Mouse (Mus musculus): ENCODE measurements around the gene Cnnm4. TPM values are rescaled to one million over a fixed set of nuclear protein-coding genes. Genes with fewer than 3 reads are reported as not detected.

The Cnnm4 gene
- polyA plus RNA-seq, 1 experiment from 2014 or later = 2.2 TPM

DNA sequence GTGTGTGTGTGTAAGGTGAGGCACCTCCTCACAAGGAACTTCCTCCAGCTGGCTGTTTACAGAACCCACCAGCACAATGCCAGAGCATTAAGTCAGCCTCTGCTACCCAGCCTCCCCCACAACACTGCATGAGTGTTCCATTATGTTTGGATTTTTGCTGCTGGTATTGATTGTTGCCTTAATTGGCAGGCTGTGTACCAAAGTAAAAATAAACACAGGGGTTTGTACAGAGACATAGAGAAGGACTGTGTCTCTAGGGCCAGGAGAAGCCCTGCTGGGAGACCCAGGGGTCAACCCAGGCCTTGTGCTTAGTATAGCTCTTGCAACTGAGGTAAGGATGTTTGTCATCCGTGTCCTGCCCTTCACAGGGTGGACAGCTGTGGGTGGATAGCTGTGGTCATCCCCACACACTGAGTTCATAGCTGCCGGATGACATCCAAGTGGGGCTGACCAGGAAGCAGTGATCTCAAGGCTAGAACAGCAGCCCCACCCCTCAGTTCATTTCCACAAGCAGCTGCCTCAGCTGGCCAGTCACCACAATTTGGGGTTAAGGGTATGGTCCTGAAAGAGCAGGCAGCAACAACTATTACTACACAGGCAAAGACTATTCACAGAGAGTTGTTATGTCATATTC is 1.5 kb upstream of the Cnnm4 start:
- no peaks in the 10 kb centered on the region for H3K36me3 ChIP-seq (replicated peaks; ENCODE audit: insufficient read depth, low read length)
- peaks cover 8% of the 10 kb centered on the region; the same call in 1 of the 2 replicates for H3K27me3 ChIP-seq (ENCODE audit: insufficient read depth, low read length)
- DNase-seq (no peak), ATAC-seq (peak; percentile 14; the same call in 1 of the 2 replicates)
- 56% methylated on average over 2 of the region's 2 CpGs for WGBS (ENCODE audit: insufficient replicate concordance)
- H3K27ac ChIP-seq (ENCODE audit: low read depth) = peak overlapping the region; percentile 53
- H3K4me1 ChIP-seq (ENCODE audit: insufficient read depth) = peaks cover 53% of the 10 kb centered on the region
- no peaks in the 10 kb centered on the region for H3K9me3 ChIP-seq (ENCODE audit: low read length)
- H3K4me3 ChIP-seq (ENCODE audit: low read depth, low read length) = no peak overlapping the region
- TF ChIP-seq EP300 (IDR thresholded peaks at IDR 0.05; ENCODE audit: low read depth) = 0 out of 2 replicates have a peak, but pooled peaks have one; percentile 4
- TF ChIP-seq CTCF (IDR thresholded peaks at IDR 0.05; ENCODE audit: low read depth) = no peak
- no peak overlapping the region for H3K4me2 ChIP-seq (ENCODE audit: low read depth, low read length)
- no peak overlapping the region; the same call in 1 of the 2 replicates for H3K9ac ChIP-seq (replicated peaks)

- ATAC-seq = no peak; the same call in 1 of the 2 replicates
- H3K27ac ChIP-seq (ENCODE audit: low read depth) = no peak overlapping the region
Observed at GRCm38 (mm10) chr1:36472106-36472440, 653 bp downstream of the Cnnm4 start.

DNA sequence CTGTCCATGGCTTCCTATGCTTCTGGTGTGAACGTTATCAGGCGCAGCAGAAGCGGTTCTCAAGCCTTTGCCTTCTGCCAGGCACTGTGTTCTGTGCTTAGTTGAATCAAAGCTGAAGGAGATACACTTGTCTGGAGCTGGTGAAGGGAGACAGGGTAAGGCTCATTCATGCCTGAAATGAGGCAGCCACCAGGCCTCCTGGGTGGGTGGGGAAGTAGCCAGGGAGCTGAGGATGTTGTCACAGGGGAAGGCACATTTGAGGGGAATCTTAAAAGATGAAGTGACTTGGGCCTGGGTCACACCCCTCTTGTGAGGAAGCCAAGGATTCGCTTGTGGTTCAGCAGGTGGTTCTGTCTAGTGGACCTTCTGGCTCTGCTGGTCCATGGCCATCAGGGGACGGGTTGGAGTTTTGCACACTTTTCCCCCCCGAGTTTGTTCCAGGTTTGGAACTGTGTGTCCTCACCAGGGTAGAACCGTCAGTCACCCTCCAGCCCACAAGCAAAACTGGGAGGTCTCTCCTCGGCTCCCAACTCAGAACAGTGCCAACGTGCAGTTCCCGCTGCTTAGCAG is 1.9 kb downstream of the Cnnm4 start:
- WGBS (ENCODE audit: insufficient replicate concordance) = 51% methylated on average over 10 of the region's 10 CpGs
- Histone ChIP-seq H3K4me2 (ENCODE audit: low read depth, low read length) (peak overlapping the region; percentile 96), H3K4me1 (ENCODE audit: insufficient read depth) (peaks cover 64% of the 10 kb centered on the region), H3K4me3 (ENCODE audit: low read depth, low read length) (peak overlapping the region; percentile 3; the same call in 1 of the 2 replicates), H3K36me3 (replicated peaks; ENCODE audit: insufficient read depth, low read length) (no peaks in the 10 kb centered on the region), H3K27me3 (ENCODE audit: insufficient read depth, low read length) (peaks cover 8% of the 10 kb centered on the region; the same call in 1 of the 2 replicates), H3K9me3 (ENCODE audit: low read length) (no peaks in the 10 kb centered on the region), H3K9ac (replicated peaks) (no peak overlapping the region), H3K27ac (ENCODE audit: low read depth) (no peak overlapping the region)
- no peak for TF ChIP-seq CTCF (IDR thresholded peaks at IDR 0.05; ENCODE audit: low read depth)
- TF ChIP-seq EP300 (IDR thresholded peaks at IDR 0.05; ENCODE audit: low read depth) = no peak
- DNase-seq (no peak), ATAC-seq (no peak)

More at GRCm38 (mm10) chr1:36472106-36472440, 653 bp downstream of the Cnnm4 start:
- peaks cover 64% of the 10 kb centered on the region for H3K4me1 ChIP-seq (ENCODE audit: insufficient read depth)
- H3K9me3 ChIP-seq (ENCODE audit: low read length) = no peaks in the 10 kb centered on the region
- H3K36me3 ChIP-seq (replicated peaks; ENCODE audit: insufficient read depth, low read length) = no peaks in the 10 kb centered on the region
- H3K27me3 ChIP-seq (ENCODE audit: insufficient read depth, low read length) = peaks cover 8% of the 10 kb centered on the region; the same call in 1 of the 2 replicates
- peak overlapping the region; percentile 77 for H3K4me3 ChIP-seq (ENCODE audit: low read depth, low read length)
- no peak for DNase-seq
- peak overlapping the region; percentile 96 for H3K4me2 ChIP-seq (ENCODE audit: low read depth, low read length)
- WGBS (ENCODE audit: insufficient replicate concordance) = 16% methylated on average over 18 of the region's 18 CpGs
- TF ChIP-seq CTCF (IDR thresholded peaks at IDR 0.05; ENCODE audit: low read depth) = no peak
- TF ChIP-seq EP300 (IDR thresholded peaks at IDR 0.05; ENCODE audit: low read depth) = no peak
- H3K9ac ChIP-seq (replicated peaks) = peak overlapping the region; percentile 82

DNA sequence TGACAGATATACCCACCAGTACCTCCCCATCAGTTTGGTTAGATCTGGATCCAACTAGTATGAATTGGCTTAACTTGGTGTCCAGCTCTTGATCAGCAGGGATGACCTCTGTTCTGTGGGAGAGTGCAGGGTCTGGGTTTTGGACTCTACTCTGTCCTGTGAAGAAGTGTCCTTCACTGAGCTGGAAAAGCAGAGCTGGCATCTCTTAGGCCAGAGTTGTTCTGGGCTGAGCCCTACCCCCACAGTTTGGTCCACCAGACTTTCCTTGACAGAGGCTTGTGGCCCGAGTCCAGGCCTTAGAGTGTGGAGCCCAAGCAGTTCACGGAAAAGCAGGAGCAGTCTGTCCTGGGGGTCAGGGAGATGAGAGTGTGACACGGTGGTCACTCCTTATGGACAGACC is 3.2 kb downstream of the Cnnm4 start:
- WGBS (ENCODE audit: insufficient replicate concordance) = 76% methylated on average over 3 of the region's 3 CpGs
- H3K4me1 ChIP-seq (ENCODE audit: insufficient read depth) = peaks cover 57% of the 10 kb centered on the region

GRCm38 (mm10) chr1:36475480-36476110 is 4.2 kb downstream of the Cnnm4 start:
- no peak for TF ChIP-seq CTCF (IDR thresholded peaks at IDR 0.05; ENCODE audit: low read depth)
- TF ChIP-seq EP300 (IDR thresholded peaks at IDR 0.05; ENCODE audit: low read depth) = no peak
- peaks cover 8% of the 10 kb centered on the region; the same call in 1 of the 2 replicates for H3K27me3 ChIP-seq (ENCODE audit: insufficient read depth, low read length)
- no peak overlapping the region for H3K27ac ChIP-seq (ENCODE audit: low read depth)
- no peak overlapping the region for H3K4me3 ChIP-seq (ENCODE audit: low read depth, low read length)
- no peak overlapping the region for H3K9ac ChIP-seq (replicated peaks)
- ATAC-seq (no peak), DNase-seq (no peak)
- no peaks in the 10 kb centered on the region for H3K36me3 ChIP-seq (replicated peaks; ENCODE audit: insufficient read depth, low read length)
- no peaks in the 10 kb centered on the region for H3K9me3 ChIP-seq (ENCODE audit: low read length)
- peak overlapping the region; percentile 19 for H3K4me2 ChIP-seq (ENCODE audit: low read depth, low read length)
- peaks cover 49% of the 10 kb centered on the region for H3K4me1 ChIP-seq (ENCODE audit: insufficient read depth)
- 41% methylated on average over 8 of the region's 8 CpGs for WGBS (ENCODE audit: insufficient replicate concordance)

More for the DNA sequence above, 3.2 kb downstream of the Cnnm4 start:
- Histone ChIP-seq H3K9ac (replicated peaks) (0 out of 2 replicates have a peak overlapping the region, but pooled peaks have one; percentile 7), H3K4me3 (ENCODE audit: low read depth, low read length) (no peak overlapping the region), H3K9me3 (ENCODE audit: low read length) (no peaks in the 10 kb centered on the region), H3K36me3 (replicated peaks; ENCODE audit: insufficient read depth, low read length) (no peaks in the 10 kb centered on the region), H3K4me2 (ENCODE audit: low read depth, low read length) (peak overlapping the region; percentile 19), H3K27me3 (ENCODE audit: insufficient read depth, low read length) (peaks cover 8% of the 10 kb centered on the region; the same call in 1 of the 2 replicates), H3K27ac (ENCODE audit: low read depth) (no peak overlapping the region)
- ATAC-seq (no peak), DNase-seq (no peak)
- TF ChIP-seq EP300 (IDR thresholded peaks at IDR 0.05; ENCODE audit: low read depth) (no peak), CTCF (IDR thresholded peaks at IDR 0.05; ENCODE audit: low read depth) (no peak)

DNA sequence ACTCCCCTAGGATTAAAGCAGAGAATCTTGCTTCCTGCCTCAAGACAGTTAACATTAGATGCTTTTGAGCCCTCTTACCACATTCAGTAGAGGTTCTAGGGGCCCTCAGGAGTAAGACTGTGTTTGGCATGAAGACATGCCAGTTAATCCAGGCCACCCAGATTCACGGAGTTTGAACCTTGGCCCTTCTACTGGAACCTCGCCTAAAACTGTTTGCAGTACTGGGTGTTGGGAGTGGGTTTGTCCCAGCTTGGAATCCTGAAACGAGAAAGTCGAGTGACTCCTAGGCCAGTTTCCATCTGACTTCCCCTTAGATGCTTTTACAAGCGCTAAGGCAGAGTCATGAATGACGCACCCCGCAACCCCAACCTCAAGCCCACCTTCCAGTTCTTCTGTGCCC is 5.0 kb downstream of the Cnnm4 start:
- peaks cover 43% of the 10 kb centered on the region for H3K4me1 ChIP-seq (ENCODE audit: insufficient read depth)
- peaks cover 8% of the 10 kb centered on the region; the same call in 1 of the 2 replicates for H3K27me3 ChIP-seq (ENCODE audit: insufficient read depth, low read length)
- TF ChIP-seq EP300 (IDR thresholded peaks at IDR 0.05; ENCODE audit: low read depth) (no peak), CTCF (IDR thresholded peaks at IDR 0.05; ENCODE audit: low read depth) (no peak)
- WGBS (ENCODE audit: insufficient replicate concordance) = 66% methylated on average over 7 of the region's 7 CpGs
- no peak for ATAC-seq
- H3K36me3 ChIP-seq (replicated peaks; ENCODE audit: insufficient read depth, low read length) = no peaks in the 10 kb centered on the region
- no peak overlapping the region for H3K9ac ChIP-seq (replicated peaks)
- no peak overlapping the region for H3K4me3 ChIP-seq (ENCODE audit: low read depth, low read length)
- no peaks in the 10 kb centered on the region for H3K9me3 ChIP-seq (ENCODE audit: low read length)
- H3K4me2 ChIP-seq (ENCODE audit: low read depth, low read length) = no peak overlapping the region
- no peak overlapping the region for H3K27ac ChIP-seq (ENCODE audit: low read depth)
- DNase-seq = no peak
